Mouse (Mus musculus): Measurements from ENCODE around the gene Vstm5. TPM values are rescaled to one million over a fixed set of nuclear protein-coding genes. Genes with fewer than 3 reads are reported as not detected.

Vstm5 gene
- polyA plus RNA-seq, 1 experiment from 2014 or later, result 0.39 TPM

DNA sequence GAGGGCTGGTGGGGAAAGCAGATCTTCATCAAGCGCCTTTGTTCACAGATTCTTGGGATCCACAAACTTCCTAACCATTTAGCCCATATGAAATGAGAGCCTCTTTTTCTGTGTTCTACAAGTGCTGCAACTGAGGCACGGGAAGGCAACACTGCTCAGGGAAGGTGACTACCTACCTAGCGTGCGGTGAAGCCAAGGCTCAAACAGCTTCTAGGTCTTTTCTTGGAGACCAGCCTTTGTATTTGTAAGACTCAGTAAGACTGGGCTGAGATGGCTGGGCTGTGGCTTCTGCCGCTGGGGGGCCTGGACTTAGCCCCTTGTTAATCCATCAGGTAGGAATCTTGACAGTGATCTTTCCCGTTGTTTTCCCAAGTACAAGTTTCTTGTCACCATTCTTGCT is 1.2 kb downstream of the Vstm5 start:
- H3K4me2 ChIP-seq (ENCODE audit: low read depth, low read length), result no peak overlapping the region
- peak; percentile 6 for DNase-seq
- TF ChIP-seq CTCF (IDR thresholded peaks at IDR 0.05; ENCODE audit: low read depth) (no peak), EP300 (IDR thresholded peaks at IDR 0.05; ENCODE audit: low read depth) (no peak)

DNA sequence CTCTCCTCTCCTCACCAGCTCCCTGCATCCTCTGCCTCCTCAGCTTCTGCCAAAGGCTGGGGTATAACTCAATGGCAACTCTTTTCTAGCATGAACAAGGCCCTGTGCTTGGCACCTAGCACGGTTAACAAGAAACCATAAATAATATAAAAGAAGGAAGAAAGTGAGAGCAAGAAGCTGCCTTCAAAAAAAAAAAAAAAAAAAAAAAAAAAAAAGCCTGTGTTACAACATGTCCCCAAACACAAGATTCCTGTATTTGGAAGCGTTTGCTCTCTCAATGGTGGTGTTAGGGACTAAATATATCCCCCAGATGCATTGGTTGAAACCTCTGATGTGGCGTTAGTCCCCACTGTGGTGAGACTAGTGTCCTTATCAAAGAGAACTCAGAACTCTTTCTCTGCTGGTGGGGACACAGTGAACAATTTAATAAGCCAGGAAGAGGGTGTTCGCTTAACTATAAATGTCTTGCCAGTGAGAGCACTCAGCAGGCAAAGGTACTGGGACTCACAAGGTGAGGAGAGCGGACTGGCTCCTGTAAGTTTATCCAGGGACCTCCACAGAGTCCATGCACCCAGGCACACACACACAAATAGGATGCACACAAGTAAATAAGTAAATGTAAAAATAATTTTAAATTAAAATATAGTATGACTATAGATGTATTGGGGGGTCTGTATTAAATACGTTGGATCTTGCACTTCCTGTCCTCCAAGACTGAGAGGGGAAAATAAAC is 2.2 kb downstream of the Vstm5 start:
- H3K9me3 ChIP-seq (ENCODE audit: low read length), result no peaks in the 10 kb centered on the region
- no peak overlapping the region for H3K4me3 ChIP-seq (ENCODE audit: low read depth, low read length)
- DNase-seq (no peak), ATAC-seq (no peak)
- no peaks in the 10 kb centered on the region for H3K36me3 ChIP-seq (replicated peaks; ENCODE audit: insufficient read depth, low read length)
- H3K4me1 ChIP-seq (ENCODE audit: insufficient read depth), result no peaks in the 10 kb centered on the region
- TF ChIP-seq CTCF (IDR thresholded peaks at IDR 0.05; ENCODE audit: low read depth), result no peak
- no peak for TF ChIP-seq EP300 (IDR thresholded peaks at IDR 0.05; ENCODE audit: low read depth)
- no peak overlapping the region for H3K4me2 ChIP-seq (ENCODE audit: low read depth, low read length)
- H3K9ac ChIP-seq (replicated peaks), result no peak overlapping the region
- 40% methylated on average over 6 of the region's 6 CpGs for WGBS (ENCODE audit: insufficient replicate concordance)
- H3K27me3 ChIP-seq (ENCODE audit: insufficient read depth, low read length), result 0 out of 2 replicates have a peak, but pooled peaks cover 14% of the 10 kb centered on the region
- H3K27ac ChIP-seq (ENCODE audit: low read depth), result no peak overlapping the region

More for the DNA sequence above, 1.2 kb downstream of the Vstm5 start:
- no peaks in the 10 kb centered on the region for H3K9me3 ChIP-seq (ENCODE audit: low read length)
- 86% methylated on average over 6 of the region's 6 CpGs for WGBS (ENCODE audit: insufficient replicate concordance)
- no peaks in the 10 kb centered on the region for H3K36me3 ChIP-seq (replicated peaks; ENCODE audit: insufficient read depth, low read length)
- H3K9ac ChIP-seq (replicated peaks), result no peak overlapping the region
- no peak for ATAC-seq
- no peak overlapping the region for H3K27ac ChIP-seq (ENCODE audit: low read depth)
- H3K4me3 ChIP-seq (ENCODE audit: low read depth, low read length), result no peak overlapping the region
- 0 out of 2 replicates have a peak, but pooled peaks cover 14% of the 10 kb centered on the region for H3K27me3 ChIP-seq (ENCODE audit: insufficient read depth, low read length)
- no peaks in the 10 kb centered on the region for H3K4me1 ChIP-seq (ENCODE audit: insufficient read depth)

DNA sequence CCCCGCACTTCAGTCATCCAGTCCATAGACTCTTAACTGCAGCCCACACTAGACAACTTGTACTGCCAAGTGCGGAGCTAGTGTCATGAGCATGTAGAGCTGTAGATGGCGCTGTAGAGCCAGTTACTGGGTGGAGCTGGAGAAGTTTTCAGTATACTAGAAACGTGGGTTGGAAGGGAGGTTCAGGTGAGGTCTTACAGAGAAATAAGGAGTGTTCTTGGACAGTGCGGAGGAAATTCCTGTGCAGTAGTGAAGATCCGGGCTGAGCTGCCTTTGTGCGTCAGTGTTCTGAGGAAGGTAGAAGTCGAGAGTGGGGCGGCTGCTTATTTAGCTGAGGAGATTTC is 2.7 kb downstream of the Vstm5 start:
- 39% methylated on average over 9 of the region's 9 CpGs for WGBS (ENCODE audit: insufficient replicate concordance)
- H3K4me2 ChIP-seq (ENCODE audit: low read depth, low read length), result no peak overlapping the region
- peak; percentile 75 for DNase-seq
- H3K4me3 ChIP-seq (ENCODE audit: low read depth, low read length), result no peak overlapping the region
- H3K27me3 ChIP-seq (ENCODE audit: insufficient read depth, low read length), result 0 out of 2 replicates have a peak, but pooled peaks cover 14% of the 10 kb centered on the region
- no peak overlapping the region for H3K9ac ChIP-seq (replicated peaks)
- no peaks in the 10 kb centered on the region for H3K4me1 ChIP-seq (ENCODE audit: insufficient read depth)
- ATAC-seq, result peak; percentile 46; the same call in 1 of the 2 replicates
- no peaks in the 10 kb centered on the region for H3K9me3 ChIP-seq (ENCODE audit: low read length)
- no peak overlapping the region for H3K27ac ChIP-seq (ENCODE audit: low read depth)
- peak; percentile 77 for TF ChIP-seq CTCF (IDR thresholded peaks at IDR 0.05; ENCODE audit: low read depth)
- TF ChIP-seq EP300 (IDR thresholded peaks at IDR 0.05; ENCODE audit: low read depth), result no peak
- H3K36me3 ChIP-seq (replicated peaks; ENCODE audit: insufficient read depth, low read length), result no peaks in the 10 kb centered on the region

DNA sequence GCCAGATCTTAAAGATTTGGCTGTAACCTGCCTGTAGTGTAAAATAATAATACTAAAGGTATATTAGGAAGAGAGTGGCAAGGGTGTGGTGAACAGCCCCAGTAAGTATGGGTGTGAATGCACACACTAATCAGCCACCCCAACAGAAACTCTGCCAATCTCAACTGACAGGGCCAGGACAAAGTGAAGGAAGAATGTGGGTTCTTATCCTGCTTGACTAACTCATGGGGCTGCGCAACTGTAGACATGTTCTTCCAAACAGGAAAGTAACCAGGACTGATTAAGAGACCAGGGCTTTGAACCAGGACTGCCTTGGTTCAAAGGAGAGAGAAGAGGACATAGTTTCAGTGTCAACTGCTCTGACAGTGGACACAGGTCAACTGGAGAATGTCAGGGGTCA is 3.3 kb downstream of the Vstm5 start:
- Histone ChIP-seq H3K27me3 (ENCODE audit: insufficient read depth, low read length) (0 out of 2 replicates have a peak, but pooled peaks cover 14% of the 10 kb centered on the region), H3K27ac (ENCODE audit: low read depth) (no peak overlapping the region), H3K4me2 (ENCODE audit: low read depth, low read length) (no peak overlapping the region), H3K4me3 (ENCODE audit: low read depth, low read length) (no peak overlapping the region), H3K36me3 (replicated peaks; ENCODE audit: insufficient read depth, low read length) (no peaks in the 10 kb centered on the region), H3K9ac (replicated peaks) (no peak overlapping the region), H3K4me1 (ENCODE audit: insufficient read depth) (no peaks in the 10 kb centered on the region), H3K9me3 (ENCODE audit: low read length) (no peaks in the 10 kb centered on the region)
- TF ChIP-seq CTCF (IDR thresholded peaks at IDR 0.05; ENCODE audit: low read depth) (no peak), EP300 (IDR thresholded peaks at IDR 0.05; ENCODE audit: low read depth) (no peak)
- WGBS (ENCODE audit: insufficient replicate concordance), result 67% methylated on average over 1 of the region's 1 CpGs
- no peak for DNase-seq
- no peak for ATAC-seq

DNA sequence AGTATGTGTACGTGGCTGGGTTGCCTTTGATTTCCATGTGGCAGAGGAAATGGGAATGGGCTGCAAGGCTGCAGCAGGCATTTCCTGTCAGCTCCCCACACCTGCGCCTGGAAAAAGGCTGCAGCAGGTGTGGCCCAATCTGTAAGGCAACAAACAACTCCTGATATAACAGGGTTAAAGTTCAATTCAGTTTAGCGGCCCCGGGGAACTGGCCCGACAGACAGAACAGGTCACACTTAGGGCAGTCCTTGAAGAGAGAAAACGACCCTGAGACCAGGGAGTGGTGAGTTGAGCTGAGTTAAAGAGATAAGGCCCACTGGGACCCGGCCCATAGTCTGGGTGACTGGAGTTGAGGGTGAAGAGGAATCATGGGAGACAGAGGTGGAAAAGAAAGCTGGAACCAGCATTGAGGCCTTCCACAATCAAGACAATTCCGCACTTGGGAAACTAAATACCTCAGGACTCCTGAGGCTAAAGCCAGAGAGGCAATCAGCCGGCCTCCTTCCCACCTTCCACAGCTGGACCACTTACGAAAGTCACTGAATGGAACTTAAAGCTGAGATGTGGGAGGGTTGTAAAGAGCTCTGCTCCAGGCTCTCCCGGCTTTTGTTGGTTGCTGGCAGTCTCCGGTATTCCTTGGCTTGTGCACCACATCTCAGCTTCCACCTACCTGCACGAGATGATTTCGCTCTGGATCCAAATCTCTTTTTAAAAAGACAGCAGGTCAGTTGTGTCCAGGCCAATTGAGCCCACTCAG is 6.7 kb downstream of the Vstm5 start:
- H3K4me3 ChIP-seq (ENCODE audit: low read depth, low read length), result no peak overlapping the region
- TF ChIP-seq EP300 (IDR thresholded peaks at IDR 0.05; ENCODE audit: low read depth) (no peak), CTCF (IDR thresholded peaks at IDR 0.05; ENCODE audit: low read depth) (no peak)
- 60% methylated on average over 14 of the region's 14 CpGs for WGBS (ENCODE audit: insufficient replicate concordance)
- DNase-seq (peak; percentile 24), ATAC-seq (peak; percentile 81)
- H3K9me3 ChIP-seq (ENCODE audit: low read length), result no peaks in the 10 kb centered on the region
- H3K4me1 ChIP-seq (ENCODE audit: insufficient read depth), result no peaks in the 10 kb centered on the region
- H3K9ac ChIP-seq (replicated peaks), result no peak overlapping the region
- H3K36me3 ChIP-seq (replicated peaks; ENCODE audit: insufficient read depth, low read length), result no peaks in the 10 kb centered on the region
- H3K27me3 ChIP-seq (ENCODE audit: insufficient read depth, low read length), result no peaks in the 10 kb centered on the region
- H3K4me2 ChIP-seq (ENCODE audit: low read depth, low read length), result no peak overlapping the region
- H3K27ac ChIP-seq (ENCODE audit: low read depth), result no peak overlapping the region

DNA sequence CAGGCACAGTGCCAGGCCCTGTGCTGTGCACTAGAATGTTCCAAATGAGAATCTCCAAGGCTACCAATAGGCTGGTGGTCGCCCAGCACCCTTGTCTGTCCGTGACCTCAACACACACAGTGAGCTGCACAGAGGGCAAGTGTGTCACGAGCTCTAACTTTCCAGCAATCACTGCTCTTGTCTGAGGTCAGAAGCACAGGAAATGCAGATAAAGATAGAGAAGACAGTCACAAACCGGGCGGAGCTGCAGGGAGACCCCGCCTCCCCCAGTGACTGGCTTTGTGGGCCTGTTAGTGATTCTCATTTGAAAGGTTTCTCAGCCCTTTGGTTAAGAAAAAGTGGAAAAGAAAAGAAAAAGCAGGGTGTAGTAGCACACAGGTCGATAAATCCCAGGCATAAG is 11.5 kb downstream of the Vstm5 start:
- Histone ChIP-seq H3K27ac (ENCODE audit: low read depth) (no peak overlapping the region), H3K4me3 (ENCODE audit: low read depth, low read length) (no peak overlapping the region), H3K4me2 (ENCODE audit: low read depth, low read length) (no peak overlapping the region), H3K27me3 (ENCODE audit: insufficient read depth, low read length) (no peaks in the 10 kb centered on the region), H3K4me1 (ENCODE audit: insufficient read depth) (no peaks in the 10 kb centered on the region), H3K9ac (replicated peaks) (no peak overlapping the region), H3K9me3 (ENCODE audit: low read length) (no peaks in the 10 kb centered on the region), H3K36me3 (replicated peaks; ENCODE audit: insufficient read depth, low read length) (no peaks in the 10 kb centered on the region)
- TF ChIP-seq EP300 (IDR thresholded peaks at IDR 0.05; ENCODE audit: low read depth) (no peak), CTCF (IDR thresholded peaks at IDR 0.05; ENCODE audit: low read depth) (no peak)
- ATAC-seq, result no peak
- 38% methylated on average over 7 of the region's 7 CpGs for WGBS (ENCODE audit: insufficient replicate concordance)
- no peak for DNase-seq
